Mouse (Mus musculus): ENCODE results near the gene P2ry14. TPM values are rescaled to one million over a fixed set of nuclear protein-coding genes. Genes with fewer than 3 reads are reported as not detected.
A peak's percentile ranks its signal among the peaks of the same experiment; 100 is the strongest.
"Not testable (repeated sequence)": the region's sequence is repeated elsewhere in the genome, so short reads cannot be mapped to it uniquely, and the experiment has no call there.

The P2ry14 gene
- polyA plus RNA-seq, 1 experiment from 2014 or later, result 5.9 TPM

GRCm38 (mm10) chr3:59121780-59122449 is 31.5 kb downstream of the P2ry14 start:
- Histone ChIP-seq H3K9ac (ENCODE audit: low read depth, low read length) (no peak overlapping the region), H3K27me3 (replicated peaks; ENCODE audit: control insufficient read depth, insufficient read depth, low read length) (no peaks in the 10 kb centered on the region), H3K9me3 (ENCODE audit: control insufficient read depth, low read length) (no peaks in the 10 kb centered on the region), H3K4me1 (ENCODE audit: control insufficient read depth, insufficient read depth, low read depth, low read length) (no peaks in the 10 kb centered on the region), H3K36me3 (ENCODE audit: control insufficient read depth, insufficient read depth, low read length) (no peaks in the 10 kb centered on the region), H3K4me2 (ENCODE audit: low read length) (no peak overlapping the region), H3K4me3 (ENCODE audit: low read length) (no peak overlapping the region), H3K27ac (ENCODE audit: low read depth, low read length) (no peak overlapping the region)
- ATAC-seq, result no peak
- WGBS, result 71% methylated on average over 7 of the region's 7 CpGs

- no peak overlapping the region for H3K4me2 ChIP-seq (ENCODE audit: low read length)
- H3K27ac ChIP-seq (ENCODE audit: low read depth, low read length), result peak overlapping the region; percentile 36; the same call in 1 of the 2 replicates
- no peaks in the 10 kb centered on the region for H3K4me1 ChIP-seq (ENCODE audit: control insufficient read depth, insufficient read depth, low read depth, low read length)
- H3K27me3 ChIP-seq (replicated peaks; ENCODE audit: control insufficient read depth, insufficient read depth, low read length), result no peaks in the 10 kb centered on the region
- H3K4me3 ChIP-seq (ENCODE audit: low read length), result no peak overlapping the region
- no peaks in the 10 kb centered on the region for H3K36me3 ChIP-seq (ENCODE audit: control insufficient read depth, insufficient read depth, low read length)
- no peaks in the 10 kb centered on the region for H3K9me3 ChIP-seq (ENCODE audit: control insufficient read depth, low read length)
- peak; percentile 41 for ATAC-seq
- H3K9ac ChIP-seq (ENCODE audit: low read depth, low read length), result no peak overlapping the region
- 36% methylated on average over 7 of the region's 7 CpGs for WGBS
These were observed 32.2 kb downstream of the P2ry14 start for GRCm38 (mm10) chr3:59121067-59121730.

GRCm38 (mm10) chr3:59113973-59114517 is 39.4 kb downstream of the P2ry14 start:
- Histone ChIP-seq H3K4me1 (ENCODE audit: control insufficient read depth, insufficient read depth, low read depth, low read length) (no peaks in the 10 kb centered on the region), H3K27me3 (replicated peaks; ENCODE audit: control insufficient read depth, insufficient read depth, low read length) (no peaks in the 10 kb centered on the region), H3K9me3 (ENCODE audit: control insufficient read depth, low read length) (no peaks in the 10 kb centered on the region), H3K9ac (ENCODE audit: low read depth, low read length) (no peak overlapping the region), H3K36me3 (ENCODE audit: control insufficient read depth, insufficient read depth, low read length) (peaks cover 5% of the 10 kb centered on the region; the same call in 1 of the 2 replicates), H3K27ac (ENCODE audit: low read depth, low read length) (no peak overlapping the region), H3K4me2 (ENCODE audit: low read length) (no peak overlapping the region), H3K4me3 (ENCODE audit: low read length) (no peak overlapping the region)
- WGBS, result 79% methylated on average over 8 of the region's 8 CpGs
- ATAC-seq, result no peak

- 94% methylated on average over 4 of the region's 4 CpGs for WGBS
- not testable (repeated sequence) for H3K4me2 ChIP-seq (ENCODE audit: low read length); H3K27me3 ChIP-seq (replicated peaks; ENCODE audit: control insufficient read depth, insufficient read depth, low read length); H3K27ac ChIP-seq (ENCODE audit: low read depth, low read length); ATAC-seq; H3K9ac ChIP-seq (ENCODE audit: low read depth, low read length); H3K9me3 ChIP-seq (ENCODE audit: control insufficient read depth, low read length); H3K36me3 ChIP-seq (ENCODE audit: control insufficient read depth, insufficient read depth, low read length); H3K4me3 ChIP-seq (ENCODE audit: low read length); H3K4me1 ChIP-seq (ENCODE audit: control insufficient read depth, insufficient read depth, low read depth, low read length)
These were observed 40.1 kb downstream of the P2ry14 start for GRCm38 (mm10) chr3:59113291-59113690.

- no peak for ATAC-seq
- no peak overlapping the region for H3K4me2 ChIP-seq (ENCODE audit: low read length)
- H3K27ac ChIP-seq (ENCODE audit: low read depth, low read length), result no peak overlapping the region
- H3K4me3 ChIP-seq (ENCODE audit: low read length), result no peak overlapping the region
- no peaks in the 10 kb centered on the region for H3K9me3 ChIP-seq (ENCODE audit: control insufficient read depth, low read length)
- 87% methylated on average over 3 of the region's 3 CpGs for WGBS
- H3K4me1 ChIP-seq (ENCODE audit: control insufficient read depth, insufficient read depth, low read depth, low read length), result no peaks in the 10 kb centered on the region
- no peaks in the 10 kb centered on the region for H3K27me3 ChIP-seq (replicated peaks; ENCODE audit: control insufficient read depth, insufficient read depth, low read length)
- peaks cover 5% of the 10 kb centered on the region; the same call in 1 of the 2 replicates for H3K36me3 ChIP-seq (ENCODE audit: control insufficient read depth, insufficient read depth, low read length)
- H3K9ac ChIP-seq (ENCODE audit: low read depth, low read length), result no peak overlapping the region
These were observed 41.5 kb downstream of the P2ry14 start for GRCm38 (mm10) chr3:59111944-59112343.

GRCm38 (mm10) chr3:59109834-59110233 is 43.6 kb downstream of the P2ry14 start:
- not testable (repeated sequence) for H3K9ac ChIP-seq (ENCODE audit: low read depth, low read length); H3K27ac ChIP-seq (ENCODE audit: low read depth, low read length); H3K4me3 ChIP-seq (ENCODE audit: low read length); H3K4me2 ChIP-seq (ENCODE audit: low read length); ATAC-seq; H3K9me3 ChIP-seq (ENCODE audit: control insufficient read depth, low read length); H3K4me1 ChIP-seq (ENCODE audit: control insufficient read depth, insufficient read depth, low read depth, low read length); H3K27me3 ChIP-seq (replicated peaks; ENCODE audit: control insufficient read depth, insufficient read depth, low read length); H3K36me3 ChIP-seq (ENCODE audit: control insufficient read depth, insufficient read depth, low read length)
- WGBS, result 97% methylated on average over 3 of the region's 3 CpGs

GRCm38 (mm10) chr3:59107439-59107838 is 46.0 kb downstream of the P2ry14 start:
- no peak for ATAC-seq
- H3K27ac ChIP-seq (ENCODE audit: low read depth, low read length), result no peak overlapping the region
- H3K4me2 ChIP-seq (ENCODE audit: low read length), result no peak overlapping the region
- 98% methylated on average over 4 of the region's 4 CpGs for WGBS
- no peaks in the 10 kb centered on the region for H3K4me1 ChIP-seq (ENCODE audit: control insufficient read depth, insufficient read depth, low read depth, low read length)
- H3K36me3 ChIP-seq (ENCODE audit: control insufficient read depth, insufficient read depth, low read length), result no peaks in the 10 kb centered on the region
- no peaks in the 10 kb centered on the region for H3K9me3 ChIP-seq (ENCODE audit: control insufficient read depth, low read length)
- no peak overlapping the region for H3K4me3 ChIP-seq (ENCODE audit: low read length)
- H3K9ac ChIP-seq (ENCODE audit: low read depth, low read length), result no peak overlapping the region
- H3K27me3 ChIP-seq (replicated peaks; ENCODE audit: control insufficient read depth, insufficient read depth, low read length), result no peaks in the 10 kb centered on the region

GRCm38 (mm10) chr3:59104462-59104861 is 49.0 kb downstream of the P2ry14 start:
- Histone ChIP-seq H3K36me3 (ENCODE audit: control insufficient read depth, insufficient read depth, low read length) (no peaks in the 10 kb centered on the region), H3K4me2 (ENCODE audit: low read length) (no peak overlapping the region), H3K27me3 (replicated peaks; ENCODE audit: control insufficient read depth, insufficient read depth, low read length) (no peaks in the 10 kb centered on the region), H3K27ac (ENCODE audit: low read depth, low read length) (no peak overlapping the region), H3K4me1 (ENCODE audit: control insufficient read depth, insufficient read depth, low read depth, low read length) (no peaks in the 10 kb centered on the region), H3K9ac (ENCODE audit: low read depth, low read length) (no peak overlapping the region), H3K4me3 (ENCODE audit: low read length) (no peak overlapping the region), H3K9me3 (ENCODE audit: control insufficient read depth, low read length) (no peaks in the 10 kb centered on the region)
- 85% methylated on average over 4 of the region's 4 CpGs for WGBS
- ATAC-seq, result no peak

- Histone ChIP-seq H3K9ac (ENCODE audit: low read depth, low read length) (no peak overlapping the region), H3K27ac (ENCODE audit: low read depth, low read length) (no peak overlapping the region), H3K4me2 (ENCODE audit: low read length) (no peak overlapping the region), H3K4me3 (ENCODE audit: low read length) (no peak overlapping the region), H3K9me3 (ENCODE audit: control insufficient read depth, low read length) (no peaks in the 10 kb centered on the region), H3K36me3 (ENCODE audit: control insufficient read depth, insufficient read depth, low read length) (no peaks in the 10 kb centered on the region), H3K27me3 (replicated peaks; ENCODE audit: control insufficient read depth, insufficient read depth, low read length) (no peaks in the 10 kb centered on the region), H3K4me1 (ENCODE audit: control insufficient read depth, insufficient read depth, low read depth, low read length) (no peaks in the 10 kb centered on the region)
- WGBS, result 97% methylated on average over 2 of the region's 2 CpGs
- no peak for ATAC-seq
These were observed 51.3 kb downstream of the P2ry14 start for GRCm38 (mm10) chr3:59102146-59102545.
